In the genomic region with DNA sequence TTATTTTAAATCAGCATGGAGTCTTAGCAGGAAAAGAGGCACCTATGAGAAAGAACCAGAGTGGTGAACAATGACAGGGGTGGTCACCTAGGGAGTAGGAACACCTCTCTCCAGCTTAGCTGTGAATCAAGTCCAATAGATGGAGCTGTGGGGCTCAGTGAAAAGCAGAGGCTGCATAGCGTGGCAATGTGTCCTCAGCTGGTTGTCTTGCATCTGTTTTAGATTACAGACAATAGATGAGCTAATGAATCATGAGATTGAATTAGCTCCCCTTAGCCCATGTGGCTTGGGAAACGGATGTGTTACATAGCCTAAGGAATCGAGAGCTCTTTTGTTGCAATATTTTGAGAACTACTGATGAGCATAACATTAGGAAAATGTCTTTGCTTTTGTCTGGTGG, we compare ENCODE assay signal across 20 mouse cellular contexts. TPM values are rescaled to one million over a fixed set of nuclear protein-coding genes. Genes with fewer than 3 reads are reported as not detected.
DNase-seq lines count a peak whose midpoint lies in the region; ATAC-seq lines count a peak whose summit lies in the region.
"Had no signal": no experiment of that assay in that cellular context is flagged by ENCODE, and none has a peak within 500 bp of the region (broad histone marks: within the 10 kb centered on the region; RNA-seq: fewer than 3 reads in every experiment).

No protein-coding gene starts in this region.

- intact Hi-C loops in heart, postnatal 10 days (cut with DNase I): no loop called here

- DNase-seq in adrenal gland, adult 8-10 months: peak; percentile 1
- DNase-seq in adrenal gland, postnatal 36 days: no peak
- DNase-seq in heart, postnatal 10 days: peak; percentile 5 to 6
- DNase-seq in heart, adult 11 months: no peak
- DNase-seq in 3T3-L1 (ENCODE audit: low read depth, low spot score): peak; percentile 73
- peak; percentile 14 for DNase-seq in embryo, embryonic 11 days
- no peak for DNase-seq in ovary, postnatal 14 days (ENCODE audit: low spot score)
- DNase-seq: adrenal gland, postnatal 25 days; cerebellum, adult 11-12 months; cerebellum, postnatal 25 days; heart, adult 18-20 months; kidney, postnatal 4 days; liver, postnatal 0 days; lung, postnatal 14 days; right cerebral cortex, adult 18-20 months; thymus, postnatal 4 days had no signal

- no peak for ATAC-seq in activated CD4-positive, CD25-positive, alpha-beta regulatory T cell, adult 4 months
- ATAC-seq: forebrain, embryonic 16.5 days; inflammation-experienced regulatory T-cells, adult 6 months; liver, postnatal 0 days; midbrain, embryonic 16.5 days had no signal

RNA-seq across cellular contexts. Expression of gene Tars, which starts 43.6 kb away (rescaled TPM):
- total RNA-seq in adrenal gland, adult 8-10 months (2022): 10 to 100 TPM; 40.3 to 47.6 (median 46.6) TPM
- 10 to 100 TPM; 52.9 to 54.8 TPM for total RNA-seq in adrenal gland, postnatal 36 days (2021)
- total RNA-seq in heart, postnatal 10 days (2021): 10 to 100 TPM; 24.4 to 25.2 TPM
- 10 to 100 TPM; 73.0 to 81.2 TPM for polyA plus RNA-seq in activated CD4-positive, CD25-positive, alpha-beta regulatory T cell, adult 4 months (2017; shearing (Covaris generic))

Comparison
In these comparisons a context has a peak if more than half of its experiments do, and no peak if none do; other contexts are left out.
1. DNase-seq: peak in adrenal gland, adult 8-10 months (single experiment), heart, postnatal 10 days (2 of 2), 3T3-L1 (single experiment) and embryo, embryonic 11 days (single experiment); none in adrenal gland, postnatal 36 days (0 of 2), heart, adult 11 months (single experiment) and ovary, postnatal 14 days (single experiment).